Comparison of ENCODE assay signal across 8 mouse cellular contexts in genomic region chr11:70433569-70433943, GRCm38 (mm10). TPM values are rescaled to one million over a fixed set of nuclear protein-coding genes. Genes with fewer than 3 reads are reported as not detected.
DNase-seq lines count a peak whose midpoint lies in the region; ATAC-seq and TF ChIP-seq lines count a peak whose summit lies in the region.

No protein-coding gene starts in this region.

- ATAC-seq in lung, embryonic 15.5 days (ENCODE audit: borderline replicate concordance, extremely low read depth, low FRiP score, low TSS enrichment) = no peak
- ATAC-seq in forebrain, embryonic 11.5 days (replicated peaks; ENCODE audit: low FRiP score) = no peak

- H3K36me3 ChIP-seq in lung, embryonic 15.5 days = peaks cover 8% of the 10 kb centered on the region; the same call in 1 of the 2 replicates
- no peaks in the 10 kb centered on the region; the same call in 1 of the 2 replicates for H3K36me3 ChIP-seq in forebrain, embryonic 11.5 days (ENCODE audit: control insufficient read depth, insufficient read depth, low read length)
- H3K36me3 ChIP-seq in limb, embryonic 10.5 days = peaks cover 35% of the 10 kb centered on the region

- no peaks in the 10 kb centered on the region for H3K9me3 ChIP-seq in lung, embryonic 15.5 days
- H3K9me3 ChIP-seq in forebrain, embryonic 11.5 days (ENCODE audit: control insufficient read depth, low read length) = no peaks in the 10 kb centered on the region
- no peaks in the 10 kb centered on the region for H3K9me3 ChIP-seq in limb, embryonic 10.5 days (replicated peaks)

- no peaks in the 10 kb centered on the region for H3K27me3 ChIP-seq in lung, embryonic 15.5 days
- H3K27me3 ChIP-seq in forebrain, embryonic 11.5 days (ENCODE audit: control insufficient read depth, insufficient read depth, low read length) = no peaks in the 10 kb centered on the region
- H3K27me3 ChIP-seq in limb, embryonic 10.5 days (ENCODE audit: low read depth, poor library complexity, severe bottlenecking) = no peaks in the 10 kb centered on the region

- H3K4me2 ChIP-seq in lung, embryonic 15.5 days = peak overlapping the region; percentile 91
- peak overlapping the region; percentile 58 for H3K4me2 ChIP-seq in forebrain, embryonic 11.5 days (ENCODE audit: low read depth, low read length, severe bottlenecking)

- no peak overlapping the region for H3K27ac ChIP-seq in lung, embryonic 15.5 days
- no peak overlapping the region for H3K27ac ChIP-seq in forebrain, embryonic 11.5 days (ENCODE audit: low read depth, low read length)
- H3K27ac ChIP-seq in limb, embryonic 10.5 days = no peak overlapping the region
- H3K27ac ChIP-seq in olfactory bulb, adult 2 months (ENCODE audit: insufficient read depth, low read depth, low read length) = no peak overlapping the region

- H3K9ac ChIP-seq in lung, embryonic 15.5 days = no peak overlapping the region
- H3K9ac ChIP-seq in forebrain, embryonic 11.5 days (ENCODE audit: low read length) = peak overlapping the region; percentile 89

- TF ChIP-seq CTCF in olfactory bulb, adult 2 months (IDR thresholded peaks at IDR 0.05; ENCODE audit: insufficient read depth, low read depth, low read length) = no peak

- peaks cover 17% of the 10 kb centered on the region for H3K4me1 ChIP-seq in lung, embryonic 15.5 days
- H3K4me1 ChIP-seq in forebrain, embryonic 11.5 days (replicated peaks; ENCODE audit: control insufficient read depth, insufficient read depth, low read length) = peaks cover 17% of the 10 kb centered on the region; the same call in 1 of the 2 replicates
- H3K4me1 ChIP-seq in limb, embryonic 10.5 days = peaks cover 37% of the 10 kb centered on the region
- peaks cover 11% of the 10 kb centered on the region for H3K4me1 ChIP-seq in olfactory bulb, adult 2 months (ENCODE audit: control insufficient read depth, insufficient read depth, low read length)

- peak overlapping the region; percentile 90 for H3K4me3 ChIP-seq in lung, embryonic 15.5 days
- H3K4me3 ChIP-seq in forebrain, embryonic 11.5 days (ENCODE audit: low read depth, low read length) = peak overlapping the region; percentile 78; the same call in 1 of the 2 replicates
- H3K4me3 ChIP-seq in limb, embryonic 10.5 days = peak overlapping the region; percentile 76
- peak overlapping the region; percentile 66 for H3K4me3 ChIP-seq in olfactory bulb, adult 2 months (ENCODE audit: insufficient read depth, low read depth, low read length)

- no peak for TF ChIP-seq POLR2A in olfactory bulb, adult 2 months (IDR thresholded peaks at IDR 0.05; ENCODE audit: insufficient read depth, low read depth, low read length)

- 62% methylated on average over 1 of the region's 1 CpGs for WGBS in lung, embryonic 15.5 days
- 70% methylated on average over 1 of the region's 1 CpGs for WGBS in forebrain, embryonic 11.5 days
- 63% methylated on average over 1 of the region's 1 CpGs for WGBS in limb, embryonic 10.5 days
- WGBS in olfactory bulb, adult 2 months = 62% methylated on average over 1 of the region's 1 CpGs

- DNase-seq in lung, adult 18-20 months = no peak
- DNase-seq in forebrain, embryonic 11.5 days (ENCODE audit: low spot score) = no peak
- DNase-seq in limb, embryonic 10.5 days (ENCODE audit: low spot score) = no peak
- DNase-seq in cerebellum, postnatal 36 days = no peak
- no peak for DNase-seq in adrenal gland, adult 2 months
- no peak for DNase-seq in cerebellum, adult 11-12 months

RNA-seq across cellular contexts. Expression of gene Arrb2, which starts 1.1 kb away (rescaled TPM):
- 15.3 and 19.3 TPM in 2 replicates for polyA plus RNA-seq in lung, embryonic 15.5 days (2015; fragmentation: Nextera tagmentation; extraction: Ambion mirVana)
- 44.0 and 47.9 TPM in 2 replicates for polyA plus RNA-seq in forebrain, embryonic 11.5 days (2014; fragmentation: Nextera tagmentation; extraction: Ambion mirVana)
- polyA plus RNA-seq in limb, embryonic 10.5 days (2016; fragmentation: Nextera tagmentation; extraction: Ambion mirVana) = 24.6 and 25.5 TPM in 2 replicates
- not detected in 2 replicates for polyA plus RNA-seq in olfactory bulb, adult 2 months (2012; ENCODE audit: insufficient read depth, insufficient read length, low replicate concordance, missing spikeins)
- 10 to 100 TPM; 27.2 to 27.7 TPM for total RNA-seq in adrenal gland, adult 2 months (2021)
- 24.2 and 26.9 TPM in 2 replicates for polyA plus RNA-seq in adrenal gland, adult 2 months (2012; rRNA removed)

RNA-seq across cellular contexts. Expression of gene Med11, which starts 18.2 kb away (rescaled TPM):
- polyA plus RNA-seq in lung, embryonic 15.5 days (2015; fragmentation: Nextera tagmentation; extraction: Ambion mirVana) = 40.5 and 43.1 TPM in 2 replicates
- 40.9 and 46.0 TPM in 2 replicates for polyA plus RNA-seq in forebrain, embryonic 11.5 days (2014; fragmentation: Nextera tagmentation; extraction: Ambion mirVana)
- 48.4 and 51.5 TPM in 2 replicates for polyA plus RNA-seq in limb, embryonic 10.5 days (2016; fragmentation: Nextera tagmentation; extraction: Ambion mirVana)
- polyA plus RNA-seq in olfactory bulb, adult 2 months (2012; ENCODE audit: insufficient read depth, insufficient read length, low replicate concordance, missing spikeins) = not detected in 2 replicates
- 10 to 100 TPM; 20.4 to 21.6 TPM for total RNA-seq in adrenal gland, adult 2 months (2021)
- 8.9 TPM in 2 replicates for polyA plus RNA-seq in adrenal gland, adult 2 months (2012; rRNA removed)

RNA-seq across cellular contexts. Expression of gene Pelp1, which starts 23.7 kb away (rescaled TPM):
- polyA plus RNA-seq in lung, embryonic 15.5 days (2015; fragmentation: Nextera tagmentation; extraction: Ambion mirVana) = 38.1 and 38.2 TPM in 2 replicates
- 51.0 and 52.2 TPM in 2 replicates for polyA plus RNA-seq in forebrain, embryonic 11.5 days (2014; fragmentation: Nextera tagmentation; extraction: Ambion mirVana)
- polyA plus RNA-seq in limb, embryonic 10.5 days (2016; fragmentation: Nextera tagmentation; extraction: Ambion mirVana) = 63.0 and 65.1 TPM in 2 replicates
- not detected in 2 replicates for polyA plus RNA-seq in olfactory bulb, adult 2 months (2012; ENCODE audit: insufficient read depth, insufficient read length, low replicate concordance, missing spikeins)
- total RNA-seq in adrenal gland, adult 2 months (2021) = 10 to 100 TPM; 15.4 to 22.2 TPM
- polyA plus RNA-seq in adrenal gland, adult 2 months (2012; rRNA removed) = 25.0 and 39.1 TPM in 2 replicates

RNA-seq across cellular contexts. Expression of gene Zmynd15, which starts 25.7 kb away (rescaled TPM):
- 0.45 and 0.73 TPM in 2 replicates for polyA plus RNA-seq in lung, embryonic 15.5 days (2015; fragmentation: Nextera tagmentation; extraction: Ambion mirVana)
- 0.21 and 0.27 TPM in 2 replicates for polyA plus RNA-seq in forebrain, embryonic 11.5 days (2014; fragmentation: Nextera tagmentation; extraction: Ambion mirVana)
- polyA plus RNA-seq in limb, embryonic 10.5 days (2016; fragmentation: Nextera tagmentation; extraction: Ambion mirVana) = 0.09 TPM in 1 of 2 replicates, not detected in the other
- not detected in 2 replicates for polyA plus RNA-seq in olfactory bulb, adult 2 months (2012; ENCODE audit: insufficient read depth, insufficient read length, low replicate concordance, missing spikeins)
- total RNA-seq in adrenal gland, adult 2 months (2021) = 1 to 10 TPM; 1.2 to 1.5 TPM
- 4.6 and 5.3 TPM in 2 replicates for polyA plus RNA-seq in adrenal gland, adult 2 months (2012; rRNA removed)

RNA-seq across cellular contexts. Expression of gene Cxcl16, which starts 26.2 kb away (rescaled TPM):
- polyA plus RNA-seq in lung, embryonic 15.5 days (2015; fragmentation: Nextera tagmentation; extraction: Ambion mirVana) = 6.3 and 7.3 TPM in 2 replicates
- 0.81 and 1.1 TPM in 2 replicates for polyA plus RNA-seq in forebrain, embryonic 11.5 days (2014; fragmentation: Nextera tagmentation; extraction: Ambion mirVana)
- 0.49 TPM in 2 replicates for polyA plus RNA-seq in limb, embryonic 10.5 days (2016; fragmentation: Nextera tagmentation; extraction: Ambion mirVana)
- polyA plus RNA-seq in olfactory bulb, adult 2 months (2012; ENCODE audit: insufficient read depth, insufficient read length, low replicate concordance, missing spikeins) = not detected in 2 replicates
- 10 to 100 TPM in 1 of 2 experiments, 1 to 10 TPM in 1; 9.4 to 14.0 TPM for total RNA-seq in adrenal gland, adult 2 months (2021)
- polyA plus RNA-seq in adrenal gland, adult 2 months (2012; rRNA removed) = 16.2 and 18.7 TPM in 2 replicates

Comparison
In these comparisons a context has a peak if more than half of its experiments do, and no peak if none do; other contexts are left out.
1. RNA of gene Arrb2, which starts 1.1 kb away (polyA plus RNA-seq): 44.0 to 47.9 TPM in forebrain, embryonic 11.5 days, 24.2 to 26.9 TPM in adrenal gland, adult 2 months, 24.6 to 25.5 TPM in limb, embryonic 10.5 days and 15.3 to 19.3 TPM in lung, embryonic 15.5 days; not detected in olfactory bulb, adult 2 months; every median in the first group is over 10 times any median in the second.
2. RNA of gene Pelp1, which starts 23.7 kb away (polyA plus RNA-seq): 63.0 to 65.1 TPM in limb, embryonic 10.5 days, 51.0 to 52.2 TPM in forebrain, embryonic 11.5 days, 25.0 to 39.1 TPM in adrenal gland, adult 2 months and 38.1 to 38.2 TPM in lung, embryonic 15.5 days; not detected in olfactory bulb, adult 2 months; every median in the first group is over 10 times any median in the second.
3. Peak in every context shown above with its lines, with median percentiles within 50 percentile points of each other: H3K4me3 ChIP-seq.